Mouse (Mus musculus) embryo, embryonic 9.5 days (tissue): Measurements from ENCODE around the gene Slc22a15.

Source experiments
- DNase-seq: peaks from one replicate; pipeline ENCODE4 v3.0.0-alpha.2; 2017; ENCODE audit errors: extremely low spot score

The Slc22a15 gene

GRCm38 (mm10) chr3:101917665-101918064 is 6.6 kb downstream of the Slc22a15 start:
- DNase-seq, result no peak

- DNase-seq, result no peak
These were observed 7.7 kb downstream of the Slc22a15 start for GRCm38 (mm10) chr3:101916525-101916924.

- no peak for DNase-seq
These were observed 9.0 kb downstream of the Slc22a15 start for GRCm38 (mm10) chr3:101915048-101915801.

DNA sequence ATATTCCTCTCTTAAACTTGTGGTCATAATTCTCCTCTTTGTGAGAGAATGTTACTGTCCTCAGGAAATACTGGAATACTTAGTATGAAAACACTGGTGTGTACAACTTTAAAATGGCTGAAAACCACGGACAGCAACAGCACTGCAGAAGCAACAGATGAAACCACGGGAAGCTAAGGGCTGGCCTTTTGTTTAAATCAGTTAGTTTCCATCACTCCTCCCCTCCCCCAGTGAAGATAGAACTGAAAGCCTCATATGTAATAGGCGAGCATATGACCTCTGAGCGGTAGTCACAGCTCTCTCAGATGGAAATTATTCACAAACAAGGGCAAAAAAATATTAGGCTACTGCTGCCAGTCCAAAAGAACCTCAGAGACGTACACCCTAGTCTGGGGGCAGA is 10.0 kb downstream of the Slc22a15 start:
- no peak for DNase-seq

DNA sequence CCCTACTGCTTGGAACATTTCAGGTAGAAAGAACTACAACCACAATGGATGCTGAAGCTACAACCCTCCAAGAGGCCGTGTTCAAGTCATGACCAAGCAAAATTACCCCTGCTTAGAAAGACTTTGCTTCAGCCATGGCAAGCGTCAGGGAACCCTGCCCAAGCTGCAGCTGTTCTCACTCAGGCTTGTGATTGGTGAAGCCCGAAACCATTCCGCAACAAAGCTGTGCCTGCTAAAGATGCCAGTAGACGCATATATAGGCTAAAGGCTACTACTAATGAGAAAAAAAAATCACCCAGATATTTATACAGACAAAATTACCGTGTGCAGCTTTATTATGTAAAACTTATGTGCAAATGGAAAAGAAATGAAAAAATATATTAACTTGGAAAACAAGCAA is 12.2 kb downstream of the Slc22a15 start:
- DNase-seq, result no peak

GRCm38 (mm10) chr3:101907049-101907448 is 17.2 kb downstream of the Slc22a15 start:
- DNase-seq, result no peak

DNA sequence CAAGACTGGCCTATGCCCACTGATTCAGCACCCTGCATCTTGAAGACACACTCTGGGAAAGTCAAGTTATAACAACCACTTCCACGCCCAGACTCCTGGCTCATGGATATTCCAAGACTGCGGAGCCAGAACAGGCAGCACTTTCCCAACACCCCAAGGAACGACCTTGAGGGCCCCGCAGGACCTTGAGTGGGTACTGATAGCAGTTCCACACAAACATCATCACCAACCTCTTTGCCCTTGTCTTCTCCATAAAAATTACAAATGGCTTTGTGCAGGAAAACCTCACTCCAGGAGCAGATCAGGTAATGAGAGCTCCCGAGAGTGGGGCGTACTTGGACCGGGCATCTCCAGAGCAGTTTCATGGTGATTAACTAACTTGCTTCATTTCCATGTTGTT is 19.5 kb downstream of the Slc22a15 start:
- no peak for DNase-seq

DNA sequence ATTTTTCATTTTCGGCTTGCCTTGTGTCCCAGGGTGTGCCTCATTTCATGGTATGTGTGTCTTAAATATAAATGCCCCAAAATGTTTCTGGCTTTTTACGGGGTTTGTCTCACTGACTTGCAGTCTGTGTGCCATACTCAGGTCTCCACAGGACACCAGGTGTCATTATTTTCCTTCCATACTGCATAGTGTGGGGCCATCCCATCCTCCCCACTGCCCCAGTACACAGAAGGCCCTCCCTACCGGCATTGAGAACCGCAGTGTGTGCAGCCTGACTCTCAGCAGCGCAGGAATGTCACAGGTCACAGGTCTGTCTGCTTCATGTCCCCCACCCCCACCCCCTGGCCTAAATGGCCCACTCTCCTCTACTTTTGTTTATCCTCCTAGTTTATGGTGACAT is 21.2 kb downstream of the Slc22a15 start:
- no peak for DNase-seq

DNA sequence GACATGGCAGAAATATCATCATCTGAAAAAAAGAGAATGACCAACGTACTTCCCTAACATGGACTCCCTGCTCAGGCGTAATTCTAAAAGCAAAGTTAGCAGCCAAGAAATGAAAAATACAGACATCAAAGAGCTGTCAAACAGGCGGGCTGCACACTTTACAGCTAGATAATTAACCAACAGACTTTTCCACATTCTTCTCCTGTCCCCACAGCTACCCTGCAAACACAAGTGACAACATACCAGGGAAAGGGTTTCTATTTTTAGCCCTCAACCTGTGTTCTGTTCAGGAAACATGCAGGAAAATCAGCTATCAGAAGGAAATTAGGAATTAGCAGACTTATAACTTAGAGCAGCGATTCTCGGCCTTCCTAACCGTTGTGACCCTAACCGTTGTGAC is 21.9 kb downstream of the Slc22a15 start:
- no peak for DNase-seq

- DNase-seq, result no peak
These were observed 26.8 kb downstream of the Slc22a15 start for GRCm38 (mm10) chr3:101897377-101897974.

- peak; percentile 73 for DNase-seq
These were observed 27.4 kb downstream of the Slc22a15 start for GRCm38 (mm10) chr3:101896893-101897292.

DNA sequence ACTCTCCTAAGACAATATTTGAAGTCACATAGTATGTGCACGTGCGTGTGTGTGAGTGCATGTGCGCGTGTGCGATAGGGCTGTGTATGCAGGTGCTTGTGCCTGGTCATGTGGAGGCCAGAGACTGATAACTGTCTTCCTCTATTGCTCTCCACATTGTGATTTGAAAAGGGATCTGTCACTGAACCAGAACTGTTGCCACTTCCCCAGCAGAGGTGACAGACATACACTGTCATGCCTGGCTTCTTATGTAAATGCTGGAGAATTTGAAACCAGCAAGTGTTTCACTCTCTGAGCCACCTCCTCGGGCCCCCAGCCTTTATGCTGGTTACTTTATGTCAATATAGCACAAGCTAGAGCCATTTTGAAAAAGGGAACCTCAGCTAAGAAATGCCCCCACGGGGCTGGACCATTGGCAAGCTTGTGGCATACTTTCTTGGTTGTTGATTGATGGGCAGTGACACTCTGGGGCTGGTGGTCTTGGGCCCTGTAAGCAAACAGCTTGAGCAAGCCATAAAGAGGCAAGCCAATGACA is 28.8 kb downstream of the Slc22a15 start:
- DNase-seq, result no peak

GRCm38 (mm10) chr3:101885591-101885990 is 38.7 kb downstream of the Slc22a15 start:
- DNase-seq, result no peak

DNA sequence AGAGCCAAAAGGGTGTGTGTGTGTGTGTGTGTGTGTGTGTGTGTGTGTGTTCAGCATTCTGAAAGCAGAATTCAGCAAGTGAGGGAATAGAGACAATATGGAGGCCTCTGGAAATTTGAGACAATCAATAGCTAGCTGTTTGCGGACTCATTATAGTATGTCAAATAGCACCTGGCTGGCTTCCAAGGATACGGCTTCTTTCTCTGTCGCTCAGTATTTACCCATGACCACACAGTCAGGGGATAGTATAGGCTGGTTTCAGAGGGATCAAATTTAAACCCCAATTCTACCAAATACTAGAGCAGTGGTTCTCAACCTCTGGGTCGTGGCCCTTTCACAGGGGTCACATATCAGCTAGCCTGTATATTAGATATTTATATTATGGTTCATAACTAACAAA is 39.2 kb downstream of the Slc22a15 start:
- no peak for DNase-seq

GRCm38 (mm10) chr3:101883902-101884301 is 40.4 kb downstream of the Slc22a15 start:
- DNase-seq, result no peak

GRCm38 (mm10) chr3:101881721-101882120 is 42.5 kb downstream of the Slc22a15 start:
- DNase-seq, result no peak

- DNase-seq, result no peak
These were observed 43.4 kb downstream of the Slc22a15 start for GRCm38 (mm10) chr3:101880818-101881217.

DNA sequence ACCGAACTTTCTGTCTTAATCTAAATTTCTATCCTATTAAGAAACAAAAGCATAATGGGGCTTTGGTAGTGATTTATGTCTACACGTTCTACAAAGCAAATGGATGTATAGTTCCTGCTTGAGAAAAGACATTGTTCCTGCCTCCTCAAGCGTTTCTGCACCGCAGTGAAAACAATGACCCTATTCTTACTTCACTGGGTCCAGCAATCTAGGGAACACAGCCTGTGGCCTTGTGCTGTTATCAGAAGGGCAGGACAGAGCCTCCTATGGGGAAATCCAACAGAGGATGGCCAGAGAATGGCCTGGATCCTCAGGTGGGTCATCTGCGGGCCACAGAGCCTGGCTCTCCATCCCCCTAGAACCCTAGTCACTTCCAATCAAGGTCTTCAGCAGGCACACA is 46.1 kb downstream of the Slc22a15 start:
- DNase-seq, result no peak

- no peak for DNase-seq
These were observed 47.6 kb downstream of the Slc22a15 start for GRCm38 (mm10) chr3:101876459-101877285.

DNA sequence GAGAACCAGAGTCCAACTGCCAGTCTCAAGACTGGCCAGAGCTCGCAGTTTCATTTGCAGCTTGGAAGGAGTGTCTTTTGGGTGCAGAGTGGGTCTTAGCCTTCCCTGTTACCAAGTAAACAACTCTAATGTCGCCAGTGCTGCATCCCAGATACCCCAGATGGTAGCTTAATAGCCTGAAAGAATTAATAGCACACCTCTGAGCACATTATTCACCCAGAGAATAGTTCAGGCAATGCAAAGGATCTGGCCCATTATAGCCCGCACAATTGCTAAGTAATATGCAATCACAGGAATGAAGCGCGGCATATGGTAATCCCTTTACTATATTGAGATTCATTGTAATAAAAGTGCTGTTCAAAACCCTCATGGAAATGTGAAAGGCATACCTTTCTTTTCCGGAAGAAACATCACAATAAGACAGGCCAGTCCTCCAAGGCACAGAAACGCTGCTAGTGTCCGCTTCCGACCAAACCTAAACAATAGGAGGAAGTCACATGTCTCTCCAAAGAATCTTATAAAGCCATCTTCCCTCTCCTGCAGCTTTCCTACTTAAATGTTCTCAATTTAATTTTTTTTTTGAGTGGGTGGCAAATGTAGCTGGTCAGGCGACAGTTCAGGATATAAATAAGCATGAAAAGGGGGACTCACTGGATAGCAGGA is 48.9 kb downstream of the Slc22a15 start:
- DNase-seq, result no peak

- no peak for DNase-seq
These were observed 51.1 kb downstream of the Slc22a15 start for GRCm38 (mm10) chr3:101873061-101873675.
